10 mouse cellular contexts compared by ENCODE assay signal in the genomic region with DNA sequence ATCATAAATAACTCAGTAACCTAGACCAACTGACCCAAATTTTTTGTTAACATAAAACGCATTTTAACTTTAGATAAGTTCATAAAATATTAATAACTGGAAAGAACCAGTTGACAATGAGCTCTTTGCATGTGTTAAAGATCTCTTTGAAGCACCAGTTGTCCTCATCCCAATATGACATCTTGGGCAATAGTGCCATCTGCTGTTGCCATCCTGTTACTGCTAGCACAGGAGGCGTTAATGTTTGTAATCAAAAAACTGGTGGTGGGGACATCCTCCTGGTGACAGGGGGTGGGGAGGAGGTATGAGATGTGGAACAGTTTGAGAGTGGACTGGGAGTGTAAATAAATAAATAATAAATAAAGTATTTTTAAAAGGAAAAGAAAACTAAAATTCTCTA. TPM values are rescaled to one million over a fixed set of nuclear protein-coding genes. Genes with fewer than 3 reads are reported as not detected.
DNase-seq lines count a peak whose midpoint lies in the region; ATAC-seq lines count a peak whose summit lies in the region.
"Had no signal": no experiment of that assay in that cellular context is flagged by ENCODE, and none has a peak within 500 bp of the region (broad histone marks: within the 10 kb centered on the region; RNA-seq: fewer than 3 reads in every experiment).

No protein-coding gene starts in this region.

- no peak overlapping the region for H3K4me3 ChIP-seq in midbrain, embryonic 10.5 days
- no peak overlapping the region for H3K4me3 ChIP-seq in midbrain, embryonic 15.5 days
- H3K4me3 ChIP-seq in hindbrain, embryonic 13.5 days, result no peak overlapping the region
- H3K4me3 ChIP-seq in neural tube, embryonic 11.5 days (ENCODE audit: low read depth, low read length), result no peak overlapping the region
- H3K4me3 ChIP-seq: neural tube, embryonic 13.5 days had no signal

- H3K9ac ChIP-seq in midbrain, embryonic 15.5 days, result no peak overlapping the region
- no peak overlapping the region for H3K9ac ChIP-seq in hindbrain, embryonic 13.5 days
- no peak overlapping the region for H3K9ac ChIP-seq in neural tube, embryonic 11.5 days (ENCODE audit: low read length)
- H3K9ac ChIP-seq: neural tube, embryonic 13.5 days had no signal

- no peak overlapping the region for H3K27ac ChIP-seq in midbrain, embryonic 10.5 days (replicated peaks)
- H3K27ac ChIP-seq in midbrain, embryonic 15.5 days, result no peak overlapping the region
- H3K27ac ChIP-seq in hindbrain, embryonic 13.5 days, result no peak overlapping the region
- H3K27ac ChIP-seq in neural tube, embryonic 11.5 days (ENCODE audit: low read depth, low read length), result no peak overlapping the region
- H3K27ac ChIP-seq: neural tube, embryonic 13.5 days had no signal

- peak; percentile 57 for DNase-seq in midbrain, embryonic 10.5 days (ENCODE audit: low spot score)
- peak; percentile 26 for DNase-seq in T-cell, adult 2 months (ENCODE audit: low spot score)
- DNase-seq in embryo, embryonic 10 days (ENCODE audit: low spot score), result peak; percentile 83
- DNase-seq in left cerebral cortex, postnatal 14 days (ENCODE audit: low spot score in 2 of 2), result peak; percentile 52 to 74
- DNase-seq in neural tube, embryonic 11.5 days (ENCODE audit: low spot score), result peak; percentile 54
- peak; percentile 22 to 34 for DNase-seq in thymus, postnatal 36 days

- H3K4me1 ChIP-seq in midbrain, embryonic 10.5 days, result peaks cover 3% of the 10 kb centered on the region; the same call in 1 of the 2 replicates
- peaks cover 11% of the 10 kb centered on the region for H3K4me1 ChIP-seq in midbrain, embryonic 15.5 days
- peaks cover 8% of the 10 kb centered on the region for H3K4me1 ChIP-seq in hindbrain, embryonic 13.5 days (replicated peaks)
- no peaks in the 10 kb centered on the region for H3K4me1 ChIP-seq in neural tube, embryonic 11.5 days (ENCODE audit: control insufficient read depth, insufficient read depth, low read length)

- H3K9me3 ChIP-seq in midbrain, embryonic 10.5 days (replicated peaks), result no peaks in the 10 kb centered on the region
- H3K9me3 ChIP-seq in midbrain, embryonic 15.5 days, result no peaks in the 10 kb centered on the region
- H3K9me3 ChIP-seq in hindbrain, embryonic 13.5 days, result no peaks in the 10 kb centered on the region
- no peaks in the 10 kb centered on the region for H3K9me3 ChIP-seq in neural tube, embryonic 11.5 days (ENCODE audit: control insufficient read depth, low read length)
- H3K9me3 ChIP-seq: neural tube, embryonic 13.5 days had no signal

- H3K36me3 ChIP-seq in midbrain, embryonic 10.5 days, result no peaks in the 10 kb centered on the region
- no peaks in the 10 kb centered on the region for H3K36me3 ChIP-seq in midbrain, embryonic 15.5 days (replicated peaks)
- no peaks in the 10 kb centered on the region for H3K36me3 ChIP-seq in hindbrain, embryonic 13.5 days
- H3K36me3 ChIP-seq in neural tube, embryonic 11.5 days (ENCODE audit: control insufficient read depth, insufficient read depth, low read length), result no peaks in the 10 kb centered on the region
- H3K36me3 ChIP-seq: neural tube, embryonic 13.5 days had no signal

- no peak overlapping the region for H3K4me2 ChIP-seq in midbrain, embryonic 15.5 days
- H3K4me2 ChIP-seq in hindbrain, embryonic 13.5 days, result no peak overlapping the region
- H3K4me2 ChIP-seq in neural tube, embryonic 11.5 days (ENCODE audit: low read depth), result no peak overlapping the region
- H3K4me2 ChIP-seq: neural tube, embryonic 13.5 days had no signal

- WGBS in midbrain, embryonic 10.5 days, result 12% methylated on average over 2 of the region's 2 CpGs
- WGBS in midbrain, embryonic 15.5 days, result 9% methylated on average over 2 of the region's 2 CpGs
- WGBS in hindbrain, embryonic 13.5 days, result 6% methylated on average over 2 of the region's 2 CpGs
- WGBS in neural tube, embryonic 11.5 days, result 11% methylated on average over 2 of the region's 2 CpGs

- intact Hi-C loops in left cerebral cortex, postnatal 14 days (cut with DNase I), result loop anchor here (2.0 to 10.0 kb wide), 2 partner anchors 360 to 934 kb away; a partner anchor contains a TSS

- H3K27me3 ChIP-seq in midbrain, embryonic 10.5 days (ENCODE audit: low read depth, poor library complexity, severe bottlenecking), result no peaks in the 10 kb centered on the region
- H3K27me3 ChIP-seq in midbrain, embryonic 15.5 days (replicated peaks), result no peaks in the 10 kb centered on the region
- no peaks in the 10 kb centered on the region for H3K27me3 ChIP-seq in hindbrain, embryonic 13.5 days
- H3K27me3 ChIP-seq in neural tube, embryonic 11.5 days (ENCODE audit: control insufficient read depth, insufficient read depth, low read length), result no peaks in the 10 kb centered on the region
- H3K27me3 ChIP-seq: neural tube, embryonic 13.5 days had no signal

- ATAC-seq in midbrain, embryonic 15.5 days (replicated peaks), result no peak; the same call in 1 of the 2 replicates
- ATAC-seq in hindbrain, embryonic 13.5 days (ENCODE audit: low FRiP score), result 0 out of 2 replicates have a peak, but pooled peaks have one; percentile 34
- no peak for ATAC-seq in neural tube, embryonic 11.5 days (ENCODE audit: insufficient read depth, low FRiP score, low TSS enrichment)

RNA-seq across cellular contexts. Expression of a gene that starts 29.3 kb away (rescaled TPM):
- 26.1 and 29.8 TPM in 2 replicates for polyA plus RNA-seq in midbrain, embryonic 10.5 days (2016; fragmentation: Nextera tagmentation; extraction: Ambion mirVana)
- polyA plus RNA-seq in midbrain, embryonic 15.5 days (2015; fragmentation: Nextera tagmentation; extraction: Ambion mirVana), result 28.6 and 33.7 TPM in 2 replicates
- polyA plus RNA-seq in hindbrain, embryonic 13.5 days (2015; fragmentation: Nextera tagmentation; extraction: Ambion mirVana), result 33.1 and 42.8 TPM in 2 replicates
- 1 to 10 TPM; 1.3 to 1.9 TPM for total RNA-seq in left cerebral cortex, postnatal 14 days (2021)
- polyA plus RNA-seq in neural tube, embryonic 11.5 days (2014; fragmentation: Nextera tagmentation; extraction: Ambion mirVana), result 20.6 and 25.2 TPM in 2 replicates

RNA-seq across cellular contexts. Expression of a gene that starts 30.4 kb away (rescaled TPM):
- polyA plus RNA-seq in midbrain, embryonic 10.5 days (2016; fragmentation: Nextera tagmentation; extraction: Ambion mirVana), result not detected in 2 replicates
- not detected in 2 replicates for polyA plus RNA-seq in midbrain, embryonic 15.5 days (2015; fragmentation: Nextera tagmentation; extraction: Ambion mirVana)
- polyA plus RNA-seq in hindbrain, embryonic 13.5 days (2015; fragmentation: Nextera tagmentation; extraction: Ambion mirVana), result not detected in 2 replicates
- total RNA-seq in left cerebral cortex, postnatal 14 days (2021), result not detected
- not detected in 2 replicates for polyA plus RNA-seq in neural tube, embryonic 11.5 days (2014; fragmentation: Nextera tagmentation; extraction: Ambion mirVana)
- polyA plus RNA-seq: frontal cortex, adult 2 months; neural tube, embryonic 13.5 days had no signal

Comparison
In these comparisons a context has a peak if more than half of its experiments do, and no peak if none do; other contexts are left out.
1. DNase-seq: peak in every context shown above with its lines; median percentile 83 in embryo, embryonic 10 days; 63 in left cerebral cortex, postnatal 14 days; 57 in midbrain, embryonic 10.5 days; 54 in neural tube, embryonic 11.5 days; 28 in thymus, postnatal 36 days; 26 in T-cell, adult 2 months.